Mouse (Mus musculus) forebrain, embryonic 14.5 days (tissue): ENCODE measurements at regions not wholly inside any gene's neighbourhood (a gene's known extent, or its start where the extent isn't known, plus 50 kb on each side); places are given as distances from the start of the nearest gene placed in this dataset.

Experiments used
- ATAC-seq: fragments of 200-750 bp; cut with Nextera tagmentation; 2 replicates; pipeline ENCODE4 v1.8.0; 2017; ENCODE audit warnings: mild to moderate bottlenecking, moderate library complexity
- DNase-seq: peaks from one replicate; pipeline ENCODE4 v3.0.0-alpha.2; 2015; ENCODE audit warnings: low spot score
- H3K27ac ChIP-seq: fragments of 300-500 bp; sonication (generic); 2 replicates; pipeline ENCODE4 v1.5.1; 2014; ENCODE audit warnings: low read depth, mild to moderate bottlenecking, control low read depth, low read length, moderate library complexity
- H3K27me3 ChIP-seq: fragments of 300-500 bp; sonication (generic); replicated peaks from 2 replicates; pipeline ENCODE4 v1.6.1; 2014; ENCODE audit warnings: low read length, control low read depth, mixed read lengths; ENCODE audit not compliant: control insufficient read depth, insufficient read depth
- H3K36me3 ChIP-seq: fragments of 300-500 bp; sonication (generic); 2 replicates; pipeline ENCODE4 v1.6.1; 2014; ENCODE audit warnings: low read length, control low read depth; ENCODE audit not compliant: control insufficient read depth, insufficient read depth
- H3K4me1 ChIP-seq: fragments of 300-500 bp; sonication (generic); 2 replicates; pipeline ENCODE4 v1.6.1; 2014; ENCODE audit warnings: antibody characterized with exemption, low read length, control low read depth; ENCODE audit not compliant: control insufficient read depth, insufficient read depth
- H3K4me2 ChIP-seq: fragments of 300-500 bp; sonication (generic); 2 replicates; pipeline ENCODE4 v1.6.1; 2014; ENCODE audit warnings: mild to moderate bottlenecking, control low read depth, low read length
- H3K4me3 ChIP-seq: fragments of 300-500 bp; sonication (generic); 2 replicates; pipeline ENCODE4 v1.5.1; 2014; ENCODE audit warnings: low read depth, low read length, control low read depth
- H3K9ac ChIP-seq: fragments of 300-500 bp; sonication (generic); 2 replicates; pipeline ENCODE4 v1.6.1; 2014; ENCODE audit warnings: mild to moderate bottlenecking, low read length, control low read depth, moderate library complexity
- H3K9me3 ChIP-seq: fragments of 300-500 bp; sonication (generic); replicated peaks from 2 replicates; pipeline ENCODE4 v1.6.1; 2016; ENCODE audit warnings: low read length, control low read depth, mixed read lengths; ENCODE audit not compliant: control insufficient read depth
- WGBS: fragments of 180-500 bp; shearing (Covaris S2); extraction: QIAGEN DNeasy Blood & Tissue Kit; methylation state at CpG from one replicate; pipeline ENCODE4 v1.1.7; 2014; 5-methylcytosine and 5-hydroxymethylcytosine counted together

GRCm38 (mm10) chr11:22633961-22634360 is 122.1 kb downstream of the Tmem17 start:
- Histone ChIP-seq H3K9me3 (no peaks in the 10 kb centered on the region), H3K4me2 (no peak overlapping the region), H3K36me3 (no peaks in the 10 kb centered on the region), H3K4me3 (no peak overlapping the region), H3K27ac (no peak overlapping the region), H3K27me3 (no peaks in the 10 kb centered on the region), H3K4me1 (no peaks in the 10 kb centered on the region), H3K9ac (no peak overlapping the region)
- no peak for ATAC-seq
- DNase-seq = no peak
- WGBS = 60% methylated on average over 6 of the region's 6 CpGs

- no peaks in the 10 kb centered on the region for H3K27me3 ChIP-seq
- H3K4me3 ChIP-seq = no peak overlapping the region
- H3K27ac ChIP-seq = no peak overlapping the region
- no peak overlapping the region for H3K4me2 ChIP-seq
- no peaks in the 10 kb centered on the region for H3K4me1 ChIP-seq
- H3K9me3 ChIP-seq = no peaks in the 10 kb centered on the region
- ATAC-seq = no peak
- H3K9ac ChIP-seq = no peak overlapping the region
- 52% methylated on average over 2 of the region's 2 CpGs for WGBS
- no peak for DNase-seq
- no peaks in the 10 kb centered on the region for H3K36me3 ChIP-seq
These were observed 123.1 kb downstream of the Tmem17 start for GRCm38 (mm10) chr11:22635021-22635420.

DNA sequence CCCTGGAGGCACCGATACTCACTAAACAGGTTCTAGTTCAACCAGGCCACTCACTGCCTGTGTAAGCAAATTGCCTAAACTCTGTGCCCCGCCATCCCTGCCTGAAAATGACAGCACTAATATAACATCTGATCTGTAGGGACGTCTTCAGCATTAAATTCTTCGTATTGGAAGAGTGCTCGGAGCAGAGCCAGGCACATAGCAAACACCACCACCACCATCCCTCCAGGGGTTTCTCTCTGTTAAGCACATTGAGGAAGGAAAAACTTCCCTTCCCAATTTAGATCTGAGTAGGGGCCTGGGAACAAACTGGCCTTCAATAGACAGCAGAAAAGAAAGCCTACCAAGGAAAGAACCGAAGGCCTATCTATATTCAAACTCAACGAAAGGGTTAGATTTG is 124.4 kb downstream of the Tmem17 start:
- no peaks in the 10 kb centered on the region for H3K36me3 ChIP-seq
- H3K4me2 ChIP-seq = no peak overlapping the region
- 87% methylated on average over 7 of the region's 7 CpGs for WGBS
- H3K9ac ChIP-seq = no peak overlapping the region
- H3K27me3 ChIP-seq = no peaks in the 10 kb centered on the region
- ATAC-seq (no peak), DNase-seq (no peak)
- H3K4me1 ChIP-seq = no peaks in the 10 kb centered on the region
- H3K27ac ChIP-seq = no peak overlapping the region
- H3K4me3 ChIP-seq = no peak overlapping the region
- no peaks in the 10 kb centered on the region for H3K9me3 ChIP-seq

- Histone ChIP-seq H3K4me1 (no peaks in the 10 kb centered on the region), H3K27me3 (no peaks in the 10 kb centered on the region), H3K9ac (no peak overlapping the region), H3K4me3 (no peak overlapping the region), H3K36me3 (no peaks in the 10 kb centered on the region), H3K9me3 (no peaks in the 10 kb centered on the region), H3K4me2 (no peak overlapping the region), H3K27ac (no peak overlapping the region)
- WGBS = 84% methylated on average over 9 of the region's 9 CpGs
- ATAC-seq (no peak), DNase-seq (no peak)
These were observed 125.1 kb downstream of the Tmem17 start for GRCm38 (mm10) chr11:22636761-22637557.

- ATAC-seq (no peak), DNase-seq (no peak)
- Histone ChIP-seq H3K27me3 (no peaks in the 10 kb centered on the region), H3K9me3 (no peaks in the 10 kb centered on the region), H3K36me3 (no peaks in the 10 kb centered on the region), H3K9ac (no peak overlapping the region), H3K4me1 (no peaks in the 10 kb centered on the region), H3K4me2 (no peak overlapping the region), H3K27ac (no peak overlapping the region), H3K4me3 (no peak overlapping the region)
- WGBS = 78% methylated on average over 6 of the region's 6 CpGs
These were observed 126.3 kb downstream of the Tmem17 start for GRCm38 (mm10) chr11:22638171-22638570.

- 72% methylated on average over 2 of the region's 2 CpGs for WGBS
- no peak for ATAC-seq
- no peak overlapping the region for H3K9ac ChIP-seq
- H3K4me3 ChIP-seq = no peak overlapping the region
- H3K4me2 ChIP-seq = no peak overlapping the region
- no peaks in the 10 kb centered on the region for H3K27me3 ChIP-seq
- H3K4me1 ChIP-seq = no peaks in the 10 kb centered on the region
- H3K9me3 ChIP-seq = no peaks in the 10 kb centered on the region
- DNase-seq = no peak
- no peak overlapping the region for H3K27ac ChIP-seq
- H3K36me3 ChIP-seq = no peaks in the 10 kb centered on the region
These were observed 126.8 kb downstream of the Tmem17 start for GRCm38 (mm10) chr11:22638700-22639099.

GRCm38 (mm10) chr11:22640371-22640990 is 128.6 kb downstream of the Tmem17 start:
- no peaks in the 10 kb centered on the region for H3K9me3 ChIP-seq
- WGBS = 64% methylated on average over 3 of the region's 3 CpGs
- H3K4me2 ChIP-seq = no peak overlapping the region
- no peak overlapping the region for H3K9ac ChIP-seq
- no peaks in the 10 kb centered on the region for H3K36me3 ChIP-seq
- no peak for DNase-seq
- H3K27ac ChIP-seq = no peak overlapping the region
- no peak overlapping the region for H3K4me3 ChIP-seq
- ATAC-seq = no peak
- H3K4me1 ChIP-seq = no peaks in the 10 kb centered on the region
- no peaks in the 10 kb centered on the region for H3K27me3 ChIP-seq

DNA sequence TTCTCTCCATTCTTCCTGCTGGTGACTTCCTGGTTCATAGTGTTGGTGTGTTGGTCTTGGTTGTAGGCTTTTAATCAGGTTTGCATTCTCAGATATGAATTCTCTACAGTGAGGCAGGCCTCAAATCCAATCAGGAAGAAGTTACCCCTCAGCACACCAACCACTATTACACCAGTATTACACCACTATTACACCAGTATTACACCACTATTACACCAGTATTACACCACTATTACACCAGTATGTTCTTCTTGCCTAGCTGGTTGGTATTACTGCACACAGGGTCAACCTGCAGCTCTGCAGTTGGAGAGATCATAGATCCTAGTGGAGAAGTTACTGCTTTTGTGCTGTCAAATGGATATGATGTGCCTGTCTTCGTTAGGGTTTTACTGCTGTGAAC is 129.6 kb downstream of the Tmem17 start:
- no peaks in the 10 kb centered on the region for H3K27me3 ChIP-seq
- H3K4me1 ChIP-seq = no peaks in the 10 kb centered on the region
- H3K4me2 ChIP-seq = no peak overlapping the region
- H3K9me3 ChIP-seq = no peaks in the 10 kb centered on the region
- WGBS = 86% methylated on average over 1 of the region's 1 CpGs
- H3K27ac ChIP-seq = no peak overlapping the region
- H3K36me3 ChIP-seq = no peaks in the 10 kb centered on the region
- H3K9ac ChIP-seq = no peak overlapping the region
- ATAC-seq = no peak
- no peak overlapping the region for H3K4me3 ChIP-seq
- DNase-seq = no peak

DNA sequence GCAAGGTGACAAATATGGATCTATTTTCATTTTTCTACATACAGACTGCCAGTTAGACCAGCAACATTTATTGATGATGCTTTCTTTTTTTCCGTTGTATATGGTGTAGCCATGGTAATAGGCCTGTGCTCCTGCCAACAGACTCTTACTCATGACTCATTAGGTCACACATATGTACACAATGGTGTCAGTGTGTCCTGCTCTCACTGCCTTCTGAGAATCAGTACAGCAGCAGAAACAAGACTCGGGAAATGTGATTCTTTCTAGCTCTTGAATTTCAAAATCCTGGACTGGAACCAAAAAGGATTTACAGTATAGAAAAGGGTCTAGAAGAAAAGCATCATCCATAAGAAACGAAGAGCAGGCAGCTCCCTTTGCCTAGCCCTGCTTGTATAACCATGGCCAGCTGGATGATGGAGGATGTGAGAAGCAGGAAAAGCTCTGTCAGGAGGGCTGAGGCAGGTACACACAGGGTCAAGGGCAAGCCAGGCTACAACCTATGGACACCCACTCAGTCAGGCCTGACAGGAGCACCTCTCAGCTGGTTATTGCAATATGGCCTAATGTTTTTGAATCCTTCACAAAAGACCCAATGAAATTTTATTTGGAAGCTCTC is 132.2 kb downstream of the Tmem17 start:
- peak; percentile 17 for DNase-seq
- no peaks in the 10 kb centered on the region for H3K27me3 ChIP-seq
- H3K27ac ChIP-seq = no peak overlapping the region
- no peaks in the 10 kb centered on the region for H3K9me3 ChIP-seq
- no peak overlapping the region for H3K9ac ChIP-seq
- WGBS = 44% methylated on average over 3 of the region's 3 CpGs
- no peak overlapping the region for H3K4me3 ChIP-seq
- no peaks in the 10 kb centered on the region for H3K36me3 ChIP-seq
- no peak overlapping the region for H3K4me2 ChIP-seq
- ATAC-seq = no peak
- H3K4me1 ChIP-seq = no peaks in the 10 kb centered on the region
